Mouse (Mus musculus) hindbrain, embryonic 11.5 days (tissue): ENCODE data around the gene Tbc1d10c. TPM values are rescaled to one million over a fixed set of nuclear protein-coding genes. Genes with fewer than 3 reads are reported as not detected.

Experiments used
- ATAC-seq: fragments of 200-750 bp; cut with Nextera tagmentation; 2 replicates; pipeline ENCODE4 v1.8.0; 2017; ENCODE audit warnings: mild to moderate bottlenecking, moderate TSS enrichment, moderate library complexity; ENCODE audit not compliant: low FRiP score
- DNase-seq: peaks from one replicate; pipeline ENCODE4 v3.0.0-alpha.2; 2015; ENCODE audit warnings: low spot score
- H3K27ac ChIP-seq: fragments of 300-500 bp; sonication (generic); 2 replicates; pipeline ENCODE4 v1.5.1; 2014; ENCODE audit warnings: mild to moderate bottlenecking, low read depth, low read length
- H3K27me3 ChIP-seq: fragments of 300-500 bp; sonication (generic); 2 replicates; pipeline ENCODE4 v1.6.1; 2014; ENCODE audit warnings: mild to moderate bottlenecking, low read length, moderate library complexity, mixed read lengths; ENCODE audit not compliant: control insufficient read depth, insufficient read depth
- H3K36me3 ChIP-seq: fragments of 300-500 bp; sonication (generic); 2 replicates; pipeline ENCODE4 v1.6.1; 2014; ENCODE audit warnings: mild to moderate bottlenecking, low read length, moderate library complexity, mixed read lengths; ENCODE audit not compliant: control insufficient read depth, insufficient read depth
- H3K4me1 ChIP-seq: fragments of 300-500 bp; sonication (generic); replicated peaks from 2 replicates; pipeline ENCODE4 v1.6.1; 2014; ENCODE audit warnings: low read length, mixed read lengths; ENCODE audit not compliant: control insufficient read depth, insufficient read depth
- H3K4me2 ChIP-seq: fragments of 300-500 bp; sonication (generic); replicated peaks from 2 replicates; pipeline ENCODE4 v1.6.1; 2014; ENCODE audit warnings: mild to moderate bottlenecking, low read depth, low read length
- H3K4me3 ChIP-seq: fragments of 300-500 bp; sonication (generic); 2 replicates; pipeline ENCODE4 v1.5.1; 2014; ENCODE audit warnings: low read depth, low read length
- H3K9ac ChIP-seq: fragments of 300-500 bp; sonication (generic); 2 replicates; pipeline ENCODE4 v1.6.1; 2014; ENCODE audit warnings: low read depth, low read length
- H3K9me3 ChIP-seq: fragments of 300-500 bp; sonication (generic); 2 replicates; pipeline ENCODE4 v1.6.1; 2016; ENCODE audit warnings: low read length; ENCODE audit not compliant: control insufficient read depth
- WGBS: fragments of 180-500 bp; shearing (Covaris S2); extraction: QIAGEN DNeasy Blood & Tissue Kit; methylation state at CpG from one replicate; pipeline ENCODE4 v1.1.7; 2014; 5-methylcytosine and 5-hydroxymethylcytosine counted together
- polyA plus RNA-seq: library from polyadenylated mRNA; unstranded; fragments of >200 nt; fragmentation: Nextera tagmentation; extraction: Ambion mirVana; gene quantifications from 2 replicates; pipeline ENCODE4 v1.2.1, GENCODE M21; 2014

Tbc1d10c gene
- polyA plus RNA-seq, 1 experiment from 2014 or later, result 0.79 TPM

- no peak within 1 kb of the TSS for H3K27ac ChIP-seq
- H3K9ac ChIP-seq, result peak within 1 kb of the TSS; percentile 66
- H3K36me3 ChIP-seq, result 0 out of 2 replicates have a peak, but pooled peaks cover 2% of the 10 kb centered on the region
- no peaks in the 10 kb centered on the region for H3K27me3 ChIP-seq
- H3K4me2 ChIP-seq, result peak within 1 kb of the TSS; percentile 84
- ATAC-seq (peak; percentile 94), DNase-seq (peak; percentile 96)
- WGBS, result 0% methylated on average over 29 of the region's 33 CpGs
- peak within 1 kb of the TSS; percentile 63 for H3K4me3 ChIP-seq
- no peaks in the 10 kb centered on the region for H3K9me3 ChIP-seq
- H3K4me1 ChIP-seq, result peaks cover 8% of the 10 kb centered on the region
Measured at GRCm38 (mm10) chr19:4148491-4148806, 42.6 kb downstream of the Tbc1d10c start, which contains the start of gene Coro1b. TSS of gene Coro1b (plus strand) at chr19:4148619.

GRCm38 (mm10) chr19:4147782-4148490, 43.1 kb downstream of the Tbc1d10c start:
- no peak overlapping the region for H3K27ac ChIP-seq
- no peaks in the 10 kb centered on the region for H3K27me3 ChIP-seq
- H3K9me3 ChIP-seq, result no peaks in the 10 kb centered on the region
- ATAC-seq, result peak; percentile 34
- 0 out of 2 replicates have a peak, but pooled peaks cover 2% of the 10 kb centered on the region for H3K36me3 ChIP-seq
- WGBS, result 33% methylated on average over 9 of the region's 9 CpGs
- H3K4me2 ChIP-seq, result peak overlapping the region; percentile 84
- no peak for DNase-seq
- H3K4me3 ChIP-seq, result peak overlapping the region; percentile 63
- H3K4me1 ChIP-seq, result peaks cover 8% of the 10 kb centered on the region
- peak overlapping the region; percentile 66; the same call in 1 of the 2 replicates for H3K9ac ChIP-seq

- H3K4me3 ChIP-seq, result no peak overlapping the region
- H3K9ac ChIP-seq, result no peak overlapping the region
- no peaks in the 10 kb centered on the region for H3K27me3 ChIP-seq
- ATAC-seq, result no peak
- H3K9me3 ChIP-seq, result no peaks in the 10 kb centered on the region
- WGBS, result 45% methylated on average over 3 of the region's 3 CpGs
- peaks cover 8% of the 10 kb centered on the region for H3K4me1 ChIP-seq
- no peak for DNase-seq
- no peak overlapping the region for H3K4me2 ChIP-seq
- no peak overlapping the region for H3K27ac ChIP-seq
- 0 out of 2 replicates have a peak, but pooled peaks cover 2% of the 10 kb centered on the region for H3K36me3 ChIP-seq
Measured at GRCm38 (mm10) chr19:4147022-4147405, 44.1 kb downstream of the Tbc1d10c start.

GRCm38 (mm10) chr19:4146366-4147021, 44.6 kb downstream of the Tbc1d10c start:
- peaks cover 8% of the 10 kb centered on the region for H3K4me1 ChIP-seq
- 0 out of 2 replicates have a peak, but pooled peaks cover 2% of the 10 kb centered on the region for H3K36me3 ChIP-seq
- no peak overlapping the region for H3K4me3 ChIP-seq
- no peaks in the 10 kb centered on the region for H3K27me3 ChIP-seq
- no peak overlapping the region for H3K9ac ChIP-seq
- ATAC-seq (no peak), DNase-seq (no peak)
- no peak overlapping the region for H3K27ac ChIP-seq
- no peaks in the 10 kb centered on the region for H3K9me3 ChIP-seq
- WGBS, result 59% methylated on average over 12 of the region's 12 CpGs
- no peak overlapping the region for H3K4me2 ChIP-seq

GRCm38 (mm10) chr19:4145936-4146335, 45.1 kb downstream of the Tbc1d10c start:
- Histone ChIP-seq H3K4me3 (no peak overlapping the region), H3K4me1 (peaks cover 8% of the 10 kb centered on the region), H3K9ac (no peak overlapping the region), H3K4me2 (no peak overlapping the region), H3K36me3 (0 out of 2 replicates have a peak, but pooled peaks cover 2% of the 10 kb centered on the region), H3K27ac (no peak overlapping the region), H3K9me3 (no peaks in the 10 kb centered on the region), H3K27me3 (no peaks in the 10 kb centered on the region)
- no peak for ATAC-seq
- DNase-seq, result no peak
- WGBS, result 91% methylated on average over 5 of the region's 5 CpGs

- H3K9ac ChIP-seq, result no peak overlapping the region
- no peak for DNase-seq
- H3K27me3 ChIP-seq, result no peaks in the 10 kb centered on the region
- ATAC-seq, result no peak
- H3K36me3 ChIP-seq, result no peaks in the 10 kb centered on the region
- no peak overlapping the region for H3K27ac ChIP-seq
- no peak overlapping the region for H3K4me3 ChIP-seq
- H3K4me2 ChIP-seq, result no peak overlapping the region
- no peaks in the 10 kb centered on the region for H3K9me3 ChIP-seq
- WGBS, result 83% methylated on average over 16 of the region's 16 CpGs
- H3K4me1 ChIP-seq, result peaks cover 8% of the 10 kb centered on the region
Measured at GRCm38 (mm10) chr19:4144550-4145498, 46.3 kb downstream of the Tbc1d10c start.

GRCm38 (mm10) chr19:4143759-4144268, 47.3 kb downstream of the Tbc1d10c start, which contains the start of gene Cabp4:
TSS of gene Cabp4 (minus strand) at chr19:4144033.
- H3K9ac ChIP-seq, result no peak within 1 kb of the TSS
- no peaks in the 10 kb centered on the region for H3K36me3 ChIP-seq
- H3K27ac ChIP-seq, result no peak within 1 kb of the TSS
- no peak within 1 kb of the TSS for H3K4me3 ChIP-seq
- no peaks in the 10 kb centered on the region for H3K9me3 ChIP-seq
- ATAC-seq, result no peak
- 76% methylated on average over 7 of the region's 7 CpGs for WGBS
- no peak for DNase-seq
- no peaks in the 10 kb centered on the region for H3K27me3 ChIP-seq
- no peak within 1 kb of the TSS for H3K4me2 ChIP-seq
- H3K4me1 ChIP-seq, result 0 out of 2 replicates have a peak, but pooled peaks cover 2% of the 10 kb centered on the region

GRCm38 (mm10) chr19:4142416-4143173, 48.5 kb downstream of the Tbc1d10c start:
- ATAC-seq (no peak), DNase-seq (no peak)
- Histone ChIP-seq H3K36me3 (no peaks in the 10 kb centered on the region), H3K4me2 (no peak overlapping the region), H3K9me3 (no peaks in the 10 kb centered on the region), H3K4me1 (no peaks in the 10 kb centered on the region), H3K4me3 (no peak overlapping the region), H3K9ac (no peak overlapping the region), H3K27ac (no peak overlapping the region), H3K27me3 (no peaks in the 10 kb centered on the region)
- WGBS, result 88% methylated on average over 18 of the region's 18 CpGs
